Mouse (Mus musculus) C2C12 (cell line): ENCODE data around the gene Nek7.

Experiments used
- CTCF ChIP-seq: IDR thresholded peaks from one replicate; pipeline ENCODE4 v1.5.1; 2011; ENCODE audit not compliant: control insufficient read depth, insufficient read depth, insufficient read length
- FOSL1 ChIP-seq: IDR thresholded peaks from one replicate; pipeline ENCODE4 v1.8.0; 2011; ENCODE audit warnings: mild to moderate bottlenecking, low read length; ENCODE audit not compliant: poor library complexity, insufficient read depth, severe bottlenecking

DNA sequence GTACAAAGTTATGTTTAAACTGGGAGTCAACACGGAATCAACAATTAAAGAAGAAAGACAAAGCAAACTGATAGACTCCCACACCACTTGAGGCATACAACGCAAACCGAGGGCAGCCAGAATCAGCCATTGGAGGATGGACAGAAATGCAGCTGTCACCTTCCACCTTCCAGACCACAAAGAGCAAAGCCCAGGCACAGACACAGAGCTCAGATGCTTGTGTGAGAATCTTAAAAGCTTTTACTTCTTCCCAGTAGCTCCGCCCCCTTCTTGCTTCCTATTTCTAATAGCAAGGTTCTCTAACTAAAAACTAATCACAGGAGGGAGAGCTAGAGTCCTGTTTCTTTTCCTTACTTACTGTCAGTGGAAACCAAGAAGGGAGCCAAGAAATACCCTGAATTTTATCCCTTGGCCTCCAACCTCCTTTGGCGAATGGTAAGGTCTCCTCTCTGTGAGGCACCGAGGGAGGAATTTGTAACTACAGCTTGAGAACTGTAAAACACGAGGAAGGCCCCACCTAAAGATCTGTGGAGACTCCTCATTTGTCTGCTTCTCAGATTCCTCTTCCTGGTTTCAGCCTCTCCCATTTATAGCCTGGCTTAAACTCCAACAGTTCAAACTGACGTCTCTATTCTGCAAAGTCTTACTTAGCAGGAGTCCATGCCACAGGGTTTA lies 78.3 kb downstream of the Nek7 start:
- no peak for TF ChIP-seq CTCF
- no peak for TF ChIP-seq FOSL1
